Mouse (Mus musculus) v-Abl transformed pro-B cells (cell line): Measurements from ENCODE around the gene Mgat4b.

Experiments used
- in situ Hi-C, 2 experiments: fragments of 400-800 bp; cut with MboI; formaldehyde crosslinking; loops; one replicate each; pipeline ENCODE4 v1.15.1; 2025; ENCODE audit not compliant: unreplicated experiment in 2 of 2

The Mgat4b gene

DNA sequence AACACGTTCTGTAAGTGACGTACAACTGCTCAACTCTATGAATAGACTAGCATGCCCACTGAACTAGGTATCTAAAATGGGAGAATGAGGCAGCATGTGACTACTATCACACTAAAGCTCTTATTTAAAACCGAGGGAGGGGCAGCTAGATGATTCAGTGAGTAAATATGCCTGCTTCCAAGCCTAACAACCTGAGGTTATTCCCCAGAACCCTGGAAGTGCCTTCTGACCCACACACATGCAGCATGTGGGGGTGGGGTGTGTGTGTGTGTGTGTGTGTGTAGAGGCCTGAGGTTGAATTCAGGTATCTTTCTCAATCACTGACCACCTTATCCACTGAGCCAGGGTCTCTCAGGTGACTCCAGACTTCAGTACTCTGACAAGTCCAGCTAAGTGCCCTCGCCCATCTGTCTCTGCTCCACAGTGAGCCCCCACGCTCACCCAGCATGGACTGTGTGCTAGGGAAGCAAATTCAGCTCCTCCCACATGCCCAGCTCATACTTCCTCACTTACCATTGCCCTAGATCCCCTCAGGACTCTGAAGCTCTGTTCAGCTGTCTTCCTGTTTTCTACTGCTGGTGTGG lies 65.0 kb downstream of the Mgat4b start:
- in situ Hi-C loops = loop anchor here in 1 of 2 experiments (5.0 to 10.0 kb wide), 2 partner anchors 52 to 291 kb away; partner anchors contain the start of gene Canx

DNA sequence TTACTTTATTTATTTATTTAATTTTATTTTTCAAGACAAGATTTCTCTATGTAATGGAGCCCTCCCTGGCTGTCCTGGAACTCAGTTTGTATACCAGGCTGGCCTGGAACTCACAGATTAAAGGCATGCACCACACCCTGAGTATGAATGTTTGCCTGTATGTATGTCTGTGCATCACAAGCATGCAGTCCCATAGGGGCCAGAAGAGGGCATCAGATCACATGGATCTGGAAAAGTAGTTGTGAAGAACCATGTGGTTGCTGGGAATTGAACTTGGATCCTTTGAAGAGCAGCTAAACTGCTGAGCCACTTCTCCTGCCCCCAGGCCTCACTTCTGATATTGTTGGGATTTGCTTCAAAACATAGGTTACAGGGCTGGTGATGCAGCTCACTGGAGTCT lies 66.3 kb downstream of the Mgat4b start:
- in situ Hi-C loops = loop anchor here in 1 of 2 experiments (5.0 to 10.0 kb wide), 2 partner anchors 50 to 292 kb away; partner anchors contain the start of gene Canx

DNA sequence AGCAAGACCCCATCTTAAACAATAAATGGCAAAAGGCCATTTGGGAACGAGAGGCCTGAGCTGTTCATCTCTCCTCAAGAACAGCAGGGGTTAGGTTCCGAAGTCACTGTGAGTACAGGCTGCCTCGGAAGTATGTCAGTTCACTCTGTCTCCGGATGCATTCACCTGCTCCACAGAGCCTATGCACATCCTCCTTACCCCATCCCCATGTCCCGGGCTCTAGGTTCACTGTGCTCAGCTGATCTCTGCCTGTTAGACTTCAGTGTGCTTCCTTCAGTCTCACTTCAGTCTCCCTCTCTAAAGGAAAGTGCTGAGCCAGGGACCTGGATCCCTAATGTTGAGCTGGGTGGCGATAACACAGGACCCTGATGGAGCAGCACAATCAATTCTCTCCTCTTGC lies 67.0 kb downstream of the Mgat4b start:
- in situ Hi-C loops = loop anchor here in 1 of 2 experiments (5.0 to 10.0 kb wide), 2 partner anchors 50 to 293 kb away; partner anchors contain the start of gene Canx

DNA sequence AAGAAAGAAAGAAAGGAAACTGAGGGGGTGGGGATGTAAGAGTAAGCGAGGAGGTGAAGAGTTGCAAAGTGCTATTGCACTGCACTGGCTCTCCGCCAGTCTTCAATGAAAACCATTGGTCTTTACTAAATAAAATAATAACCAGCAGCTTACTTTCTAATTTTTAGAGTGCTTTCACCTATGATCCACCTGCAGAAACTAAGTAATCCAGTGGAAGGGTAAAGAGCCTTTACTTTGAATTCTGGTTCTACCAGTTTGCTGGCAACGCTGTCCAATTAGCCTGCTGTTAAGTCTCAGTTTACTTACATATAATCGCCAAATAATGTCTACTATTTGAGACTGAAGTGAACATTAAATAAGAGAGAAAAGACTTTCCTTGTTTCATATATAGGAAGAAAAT lies 68.3 kb downstream of the Mgat4b start:
- in situ Hi-C loops = loop anchor here in 1 of 2 experiments (5.0 to 10.0 kb wide), 2 partner anchors 48 to 294 kb away; partner anchors contain the start of gene Canx

DNA sequence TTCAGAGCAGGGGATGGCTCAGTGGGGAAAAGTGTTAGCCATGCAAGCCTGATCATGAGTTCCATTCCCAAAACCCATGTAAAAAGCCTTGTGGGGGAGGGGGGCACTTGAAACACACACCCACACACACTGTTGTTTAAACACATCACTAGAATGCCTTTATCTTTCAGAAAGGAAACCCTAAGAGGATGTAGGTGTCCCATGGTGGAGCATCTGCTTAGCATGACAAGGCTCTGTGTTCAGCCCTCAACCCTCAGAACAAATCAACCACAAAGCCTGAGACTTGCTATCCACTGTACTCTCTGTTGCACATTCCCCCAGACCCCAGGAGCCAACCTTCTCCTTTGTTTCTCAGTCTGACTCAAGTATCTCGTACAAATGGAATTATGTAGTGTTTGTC lies 69.4 kb downstream of the Mgat4b start:
- in situ Hi-C loops = no loop called here
